Mouse (Mus musculus): Measurements from ENCODE around the gene Dcaf6.

- TF ChIP-seq POLR2A (IDR thresholded peaks at IDR 0.05; ENCODE audit: borderline replicate concordance, low read depth, low read length) (no peak), CTCF (IDR thresholded peaks at IDR 0.05; ENCODE audit: low read depth, low read length) (no peak)
These were observed 111.6 kb downstream of the Dcaf6 start for GRCm38 (mm10) chr1:165348627-165349026.
